Mouse (Mus musculus): ENCODE results near the gene Nos3.
A peak's percentile ranks its signal among the peaks of the same experiment; 100 is the strongest.

Gene Nos3

GRCm38 (mm10) chr5:24413042-24413693, 48.6 kb downstream of the Nos3 start, which contains the start of gene Asic3:
TSS of gene Asic3 (plus strand) at chr5:24413392.
- Histone ChIP-seq H3K9me3 (ENCODE audit: low read length) (no peaks in the 10 kb centered on the region), H3K36me3 (ENCODE audit: insufficient read depth, low read length) (peaks cover 18% of the 10 kb centered on the region), H3K4me1 (replicated peaks; ENCODE audit: low read depth, low read length) (peaks cover 30% of the 10 kb centered on the region), H3K27me3 (ENCODE audit: insufficient read depth, low read length) (peaks cover 35% of the 10 kb centered on the region), H3K4me3 (replicated peaks; ENCODE audit: low read length) (peak within 1 kb of the TSS; percentile 69)
- TF ChIP-seq CTCF (conservative IDR thresholded peaks at IDR 0.05; ENCODE audit: low read length) (no peak), NANOG (IDR thresholded peaks at IDR 0.05; ENCODE audit: borderline replicate concordance, low read length) (no peak), POU5F1 (IDR thresholded peaks at IDR 0.05; ENCODE audit: borderline replicate concordance, low read length) (no peak)

GRCm38 (mm10) chr5:24413938-24414337, 49.3 kb downstream of the Nos3 start:
- TF ChIP-seq CTCF (conservative IDR thresholded peaks at IDR 0.05; ENCODE audit: low read length) (no peak), NANOG (IDR thresholded peaks at IDR 0.05; ENCODE audit: borderline replicate concordance, low read length) (no peak), POU5F1 (IDR thresholded peaks at IDR 0.05; ENCODE audit: borderline replicate concordance, low read length) (no peak)
- no peaks in the 10 kb centered on the region for H3K9me3 ChIP-seq (ENCODE audit: low read length)
- peaks cover 35% of the 10 kb centered on the region for H3K27me3 ChIP-seq (ENCODE audit: insufficient read depth, low read length)
- peaks cover 30% of the 10 kb centered on the region for H3K4me1 ChIP-seq (replicated peaks; ENCODE audit: low read depth, low read length)
- H3K4me3 ChIP-seq (replicated peaks; ENCODE audit: low read length), result peak overlapping the region; percentile 69
- peaks cover 18% of the 10 kb centered on the region for H3K36me3 ChIP-seq (ENCODE audit: insufficient read depth, low read length)

GRCm38 (mm10) chr5:24416222-24416736, 51.7 kb downstream of the Nos3 start:
- Histone ChIP-seq H3K4me3 (replicated peaks; ENCODE audit: low read length) (peak overlapping the region; percentile 57), H3K9me3 (ENCODE audit: low read length) (no peaks in the 10 kb centered on the region), H3K4me1 (replicated peaks; ENCODE audit: low read depth, low read length) (peaks cover 30% of the 10 kb centered on the region), H3K27me3 (ENCODE audit: insufficient read depth, low read length) (peaks cover 35% of the 10 kb centered on the region), H3K36me3 (ENCODE audit: insufficient read depth, low read length) (peaks cover 33% of the 10 kb centered on the region)
- TF ChIP-seq CTCF (conservative IDR thresholded peaks at IDR 0.05; ENCODE audit: low read length) (peak; percentile 62), NANOG (IDR thresholded peaks at IDR 0.05; ENCODE audit: borderline replicate concordance, low read length) (no peak)

- Histone ChIP-seq H3K27me3 (ENCODE audit: insufficient read depth, low read length) (peaks cover 28% of the 10 kb centered on the region), H3K9me3 (ENCODE audit: low read length) (no peaks in the 10 kb centered on the region), H3K36me3 (ENCODE audit: insufficient read depth, low read length) (peaks cover 41% of the 10 kb centered on the region), H3K4me1 (replicated peaks; ENCODE audit: low read depth, low read length) (peaks cover 33% of the 10 kb centered on the region), H3K4me3 (replicated peaks; ENCODE audit: low read length) (no peak overlapping the region)
- TF ChIP-seq POU5F1 (IDR thresholded peaks at IDR 0.05; ENCODE audit: borderline replicate concordance, low read length), result no peak
- no peak for TF ChIP-seq NANOG (IDR thresholded peaks at IDR 0.05; ENCODE audit: borderline replicate concordance, low read length)
- TF ChIP-seq CTCF (conservative IDR thresholded peaks at IDR 0.05; ENCODE audit: low read length), result no peak
Observed at GRCm38 (mm10) chr5:24417587-24417986, 53.0 kb downstream of the Nos3 start.

- Histone ChIP-seq H3K36me3 (ENCODE audit: insufficient read depth, low read length) (peaks cover 41% of the 10 kb centered on the region), H3K4me1 (replicated peaks; ENCODE audit: low read depth, low read length) (peaks cover 37% of the 10 kb centered on the region)
Observed at GRCm38 (mm10) chr5:24420381-24420780, 55.8 kb downstream of the Nos3 start.

GRCm38 (mm10) chr5:24423129-24424003, 58.8 kb downstream of the Nos3 start, which contains the start of the genes Cdk5 and Slc4a2:
TSS of gene Cdk5 (minus strand) at chr5:24423530.
TSS of gene Slc4a2 (plus strand) at chr5:24423837.
- peak within 1 kb of the TSS; percentile 81 for H3K4me3 ChIP-seq (replicated peaks; ENCODE audit: low read length)
- TF ChIP-seq CTCF (conservative IDR thresholded peaks at IDR 0.05; ENCODE audit: low read length), result no peak
- TF ChIP-seq POU5F1 (IDR thresholded peaks at IDR 0.05; ENCODE audit: borderline replicate concordance, low read length), result no peak
- TF ChIP-seq NANOG (IDR thresholded peaks at IDR 0.05; ENCODE audit: borderline replicate concordance, low read length), result peak; percentile 58; the same call in 1 of the 2 replicates
- H3K27me3 ChIP-seq (ENCODE audit: insufficient read depth, low read length), result peaks cover 33% of the 10 kb centered on the region
- peaks cover 37% of the 10 kb centered on the region for H3K36me3 ChIP-seq (ENCODE audit: insufficient read depth, low read length)
- H3K4me1 ChIP-seq (replicated peaks; ENCODE audit: low read depth, low read length), result peaks cover 50% of the 10 kb centered on the region
- peaks cover 7% of the 10 kb centered on the region for H3K9me3 ChIP-seq (ENCODE audit: low read length)

More at GRCm38 (mm10) chr5:24420381-24420780, 55.8 kb downstream of the Nos3 start:
- TF ChIP-seq NANOG (IDR thresholded peaks at IDR 0.05; ENCODE audit: borderline replicate concordance, low read length), result no peak
- no peak for TF ChIP-seq CTCF (conservative IDR thresholded peaks at IDR 0.05; ENCODE audit: low read length)
- TF ChIP-seq POU5F1 (IDR thresholded peaks at IDR 0.05; ENCODE audit: borderline replicate concordance, low read length), result no peak
- peaks cover 7% of the 10 kb centered on the region for H3K9me3 ChIP-seq (ENCODE audit: low read length)
- no peak overlapping the region for H3K4me3 ChIP-seq (replicated peaks; ENCODE audit: low read length)
- peaks cover 9% of the 10 kb centered on the region for H3K27me3 ChIP-seq (ENCODE audit: insufficient read depth, low read length)

GRCm38 (mm10) chr5:24424004-24424781, 59.6 kb downstream of the Nos3 start:
- TF ChIP-seq NANOG (IDR thresholded peaks at IDR 0.05; ENCODE audit: borderline replicate concordance, low read length) (no peak), POU5F1 (IDR thresholded peaks at IDR 0.05; ENCODE audit: borderline replicate concordance, low read length) (no peak), CTCF (conservative IDR thresholded peaks at IDR 0.05; ENCODE audit: low read length) (no peak)

More at GRCm38 (mm10) chr5:24424004-24424781, 59.6 kb downstream of the Nos3 start:
- Histone ChIP-seq H3K36me3 (ENCODE audit: insufficient read depth, low read length) (peaks cover 28% of the 10 kb centered on the region), H3K4me3 (replicated peaks; ENCODE audit: low read length) (peak overlapping the region; percentile 81), H3K27me3 (ENCODE audit: insufficient read depth, low read length) (peaks cover 38% of the 10 kb centered on the region), H3K9me3 (ENCODE audit: low read length) (peaks cover 7% of the 10 kb centered on the region), H3K4me1 (replicated peaks; ENCODE audit: low read depth, low read length) (peaks cover 58% of the 10 kb centered on the region)
